Mouse (Mus musculus) spleen, adult 2 months (tissue): ENCODE data around the gene Rela. TPM values are rescaled to one million over a fixed set of nuclear protein-coding genes. Genes with fewer than 3 reads are reported as not detected.
A peak's percentile ranks its signal among the peaks of the same experiment; 100 is the strongest.

Experiments
- DNase-seq, 2 experiments: peaks; one replicate each; pipeline versions ENCODE4 v3.0.0 to v3.0.0-alpha.2; 2012 to 2021; ENCODE audit warnings: low spot score in 2 of 2, low read depth in 1 of 2
- H3K27ac ChIP-seq: fragments of 200-500 bp; 2 replicates; pipeline ENCODE4 v1.5.1; 2012; ENCODE audit warnings: low read length, inconsistent platforms; ENCODE audit not compliant: insufficient read depth
- H3K27me3 ChIP-seq: fragments of 200-500 bp; 2 replicates; pipeline ENCODE4 v1.6.1; 2012; ENCODE audit warnings: mild to moderate bottlenecking, moderate library complexity, low read length, inconsistent platforms; ENCODE audit not compliant: control insufficient read depth, insufficient read depth
- H3K36me3 ChIP-seq: fragments of 200-500 bp; 2 replicates; pipeline ENCODE4 v1.6.1; 2012; ENCODE audit warnings: mild to moderate bottlenecking, low read length, inconsistent platforms; ENCODE audit not compliant: control insufficient read depth, insufficient read depth
- H3K4me1 ChIP-seq: fragments of 200-500 bp; 2 replicates; pipeline ENCODE4 v1.6.1; 2011; ENCODE audit warnings: inconsistent platforms; ENCODE audit not compliant: control insufficient read depth, insufficient read depth, insufficient read length
- H3K4me3 ChIP-seq: fragments of 200-500 bp; 2 replicates; pipeline ENCODE4 v1.5.1; 2011; ENCODE audit warnings: mild to moderate bottlenecking, inconsistent platforms; ENCODE audit not compliant: insufficient read depth, insufficient read length; ENCODE audit errors: extremely low read depth
- CTCF ChIP-seq: fragments of 200-500 bp; IDR thresholded peaks from 2 replicates; pipeline ENCODE4 v1.5.1; 2011; ENCODE audit warnings: mild to moderate bottlenecking, inconsistent platforms; ENCODE audit not compliant: insufficient read depth, insufficient read length, insufficient replicate concordance; ENCODE audit errors: extremely low read depth
- POLR2A ChIP-seq: fragments of 200-500 bp; IDR thresholded peaks from 2 replicates; pipeline ENCODE4 v1.6.1; 2011; ENCODE audit warnings: low read depth, low read length, inconsistent platforms
- WGBS: fragments of 180-500 bp; shearing (Covaris S2); methylation state at CpG from one replicate; pipeline ENCODE4 v1.1.7; 2018; 5-methylcytosine and 5-hydroxymethylcytosine counted together
- polyA plus RNA-seq: library from polyadenylated mRNA; depleted of rRNA; stranded (reverse); fragments of >200 nt; gene quantifications from 2 replicates; pipeline ENCODE4 v1.2.3, GENCODE M21; 2012

Rela gene
- polyA plus RNA-seq, 1 experiment: 87.1 TPM

DNA sequence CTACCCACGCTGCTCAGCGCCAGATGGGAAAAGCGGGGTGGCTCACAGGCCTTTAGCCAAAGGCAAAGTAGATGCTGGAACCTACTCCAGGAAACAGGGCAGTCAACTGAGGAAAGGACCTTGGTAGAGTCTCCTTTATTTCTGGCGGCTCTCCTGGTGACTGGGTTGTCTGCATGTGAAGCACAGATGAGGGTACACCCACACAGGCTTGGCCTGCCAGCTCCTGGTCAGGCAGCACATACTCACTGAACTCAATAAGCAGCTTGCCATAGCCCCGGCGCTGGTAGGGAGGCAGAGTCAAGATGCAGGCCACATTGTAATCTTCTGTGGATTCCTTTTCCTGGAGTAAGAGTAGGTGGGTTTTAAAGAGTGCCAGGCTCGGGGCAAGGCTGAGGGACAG lies 32.2 kb upstream of the Rela start:
- no peak for DNase-seq
- TF ChIP-seq CTCF: no peak
- TF ChIP-seq POLR2A: no peak
- peaks cover 27% of the 10 kb centered on the region for H3K36me3 ChIP-seq
- no peaks in the 10 kb centered on the region for H3K27me3 ChIP-seq
- no peak overlapping the region for H3K27ac ChIP-seq
- 94% methylated on average over 7 of the region's 7 CpGs for WGBS
- H3K4me1 ChIP-seq: peaks cover 8% of the 10 kb centered on the region
- no peak overlapping the region for H3K4me3 ChIP-seq

DNA sequence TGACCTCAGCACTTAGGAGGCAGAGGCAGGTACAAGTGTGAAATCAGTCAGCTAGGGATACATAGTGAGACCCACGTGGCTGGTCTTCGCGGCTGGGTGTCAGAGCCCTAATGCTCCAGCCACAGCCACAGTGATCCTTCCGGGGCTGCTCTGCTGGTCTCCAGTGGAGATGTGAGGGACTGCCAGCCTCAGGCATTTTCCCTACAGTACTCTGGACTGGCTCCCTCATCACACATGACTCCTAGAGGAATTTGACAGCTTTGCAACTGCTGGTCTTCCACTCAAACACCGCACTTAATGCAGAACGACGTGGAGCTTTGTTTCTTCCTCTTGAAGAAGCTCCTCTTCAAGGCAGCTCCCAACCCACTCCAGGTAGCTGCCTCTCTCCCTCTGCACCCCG lies 31.1 kb upstream of the Rela start:
- Histone ChIP-seq H3K27ac (no peak overlapping the region), H3K4me3 (no peak overlapping the region), H3K27me3 (no peaks in the 10 kb centered on the region), H3K4me1 (peaks cover 10% of the 10 kb centered on the region), H3K36me3 (peaks cover 27% of the 10 kb centered on the region)
- TF ChIP-seq CTCF (no peak), POLR2A (no peak)
- 88% methylated on average over 8 of the region's 8 CpGs for WGBS
- no peak for DNase-seq

DNA sequence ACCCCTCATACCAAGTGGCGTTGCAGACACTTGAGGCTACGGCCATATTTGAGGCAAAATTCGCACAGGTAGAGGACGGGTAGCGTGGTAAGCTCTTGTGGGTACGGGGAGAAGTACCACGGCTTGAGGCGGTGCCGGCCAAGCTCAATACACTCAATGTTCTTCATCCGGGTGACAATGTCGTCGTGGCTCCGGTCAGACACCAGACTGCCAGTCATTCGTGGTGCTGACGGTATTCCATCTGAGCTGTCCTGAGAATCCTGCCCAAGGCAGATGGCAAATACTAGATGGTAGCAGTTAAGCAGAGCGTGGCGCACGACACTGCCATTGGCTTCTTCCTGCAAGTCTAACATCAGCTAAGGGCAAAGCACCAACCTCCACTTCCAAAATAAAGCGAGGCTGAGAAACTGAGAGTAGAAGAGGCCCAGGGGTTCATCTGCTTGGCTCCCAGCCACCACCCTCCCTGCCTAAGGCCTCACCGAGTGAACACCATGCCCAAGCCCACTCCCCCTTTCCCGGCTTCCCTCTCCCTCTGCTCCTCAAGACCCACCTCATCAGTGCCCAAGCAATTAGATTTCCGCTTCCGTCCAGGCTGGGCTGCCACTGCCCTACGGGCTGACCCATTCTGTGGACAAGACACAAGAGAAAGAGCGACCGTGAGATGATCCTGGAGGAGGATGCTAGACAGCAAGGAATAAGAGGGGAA lies 29.4 kb upstream of the Rela start:
- Histone ChIP-seq H3K4me1 (peaks cover 5% of the 10 kb centered on the region), H3K36me3 (peaks cover 27% of the 10 kb centered on the region), H3K27me3 (no peaks in the 10 kb centered on the region), H3K4me3 (no peak overlapping the region), H3K27ac (no peak overlapping the region)
- TF ChIP-seq POLR2A (no peak), CTCF (no peak)
- WGBS: 96% methylated on average over 26 of the region's 26 CpGs
- DNase-seq: no peak

DNA sequence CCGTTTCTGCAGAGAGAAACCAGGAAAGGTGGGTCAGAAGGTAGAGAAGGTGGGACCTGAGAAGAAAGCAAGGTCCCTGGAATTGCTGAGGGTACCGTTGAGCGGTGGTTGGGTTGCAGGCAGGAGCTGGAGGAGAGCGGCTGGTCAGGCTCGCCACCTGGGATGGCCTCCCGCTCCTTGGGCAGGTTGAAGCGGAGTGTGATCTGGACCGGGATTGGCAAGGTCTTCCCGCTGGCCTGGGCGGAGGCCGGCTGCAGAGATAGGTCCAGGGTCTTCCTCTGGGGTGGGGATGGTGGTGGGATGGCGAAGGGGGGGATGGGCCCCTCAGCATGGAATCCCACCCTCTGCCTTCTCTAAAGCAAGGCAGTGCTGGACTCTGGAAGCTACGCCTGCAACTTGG lies 28.6 kb upstream of the Rela start:
- Histone ChIP-seq H3K4me1 (peaks cover 4% of the 10 kb centered on the region), H3K27me3 (no peaks in the 10 kb centered on the region), H3K36me3 (peaks cover 23% of the 10 kb centered on the region), H3K4me3 (no peak overlapping the region), H3K27ac (no peak overlapping the region)
- WGBS: 96% methylated on average over 13 of the region's 13 CpGs
- TF ChIP-seq CTCF (no peak), POLR2A (no peak)
- no peak for DNase-seq

DNA sequence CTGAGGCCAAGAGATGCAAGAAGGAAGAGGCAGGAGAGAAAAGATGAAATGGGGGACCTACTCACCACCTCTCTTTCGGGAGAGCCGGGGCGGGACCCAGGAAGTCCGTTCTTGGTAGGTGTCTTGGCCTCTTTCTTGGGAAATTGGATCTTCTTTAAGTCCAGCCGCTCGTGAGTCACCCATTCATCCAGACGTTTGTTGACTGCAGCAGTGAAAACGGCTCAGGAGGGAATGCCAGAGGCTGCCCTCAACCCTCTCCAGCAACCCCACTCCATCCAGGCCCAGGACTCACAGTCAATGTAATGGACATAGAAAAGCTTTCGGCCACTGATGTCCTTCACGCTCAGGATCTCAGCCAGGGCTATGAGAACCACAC lies 28.1 kb upstream of the Rela start:
- peak overlapping the region; percentile 83 for H3K4me3 ChIP-seq
- H3K27me3 ChIP-seq: no peaks in the 10 kb centered on the region
- H3K4me1 ChIP-seq: peaks cover 4% of the 10 kb centered on the region
- TF ChIP-seq POLR2A (no peak), CTCF (no peak)
- WGBS: 59% methylated on average over 10 of the region's 10 CpGs
- peaks cover 21% of the 10 kb centered on the region for H3K36me3 ChIP-seq
- no peak for DNase-seq
- H3K27ac ChIP-seq: peak overlapping the region; percentile 15

DNA sequence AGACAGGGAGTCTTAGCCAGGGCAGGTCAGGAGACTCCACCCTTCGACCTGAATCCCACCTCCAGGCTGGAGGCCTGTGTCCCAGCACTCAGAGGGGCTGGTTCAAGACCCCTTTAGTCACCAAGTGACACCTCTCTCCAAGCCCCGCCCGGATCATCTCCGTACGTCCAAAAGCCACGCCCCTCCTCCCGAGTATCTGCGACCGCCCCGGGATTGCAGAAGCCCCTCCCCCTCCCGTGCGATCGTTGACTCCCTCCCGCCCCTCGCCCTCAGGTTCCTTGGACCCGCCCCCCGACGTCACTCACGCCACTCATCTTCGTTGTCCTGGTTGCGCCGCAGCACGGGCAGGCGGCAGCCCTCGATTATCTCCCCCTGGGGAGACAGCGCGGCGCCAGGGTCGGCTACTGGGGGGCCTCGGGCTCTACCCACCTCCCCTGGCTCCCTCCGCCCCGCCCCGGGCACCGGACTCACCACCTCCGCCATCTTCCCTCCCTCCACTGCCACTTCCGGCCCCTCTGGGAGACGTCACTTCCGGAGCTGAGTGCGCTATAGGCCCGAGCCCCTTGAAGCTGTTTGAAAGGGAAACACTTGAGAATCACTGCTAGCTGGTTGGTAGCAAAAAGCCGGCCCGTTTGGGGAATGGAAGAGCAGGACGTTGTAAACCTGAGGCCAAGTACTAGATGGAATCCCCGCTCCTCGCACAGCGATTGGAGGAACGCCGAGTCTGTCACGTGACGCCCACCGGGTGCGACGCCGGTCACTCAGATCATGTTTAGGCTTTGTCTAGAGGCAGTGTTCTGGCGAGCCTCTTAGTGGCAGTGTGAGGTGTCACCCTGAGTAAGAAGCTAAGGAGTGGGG lies 27.5 kb upstream of the Rela start, which contains the start of gene Kat5:
Gene Kat5 (minus strand): TSS at position 691 of the 858 bp plus-strand sequence.
- H3K4me1 ChIP-seq: peaks cover 4% of the 10 kb centered on the region
- no peaks in the 10 kb centered on the region for H3K27me3 ChIP-seq
- H3K27ac ChIP-seq: peak within 1 kb of the TSS; percentile 96
- TF ChIP-seq POLR2A: peak; percentile 25
- TF ChIP-seq CTCF: no peak
- peak within 1 kb of the TSS; percentile 83 for H3K4me3 ChIP-seq
- H3K36me3 ChIP-seq: peaks cover 16% of the 10 kb centered on the region
- under 1% methylated on average over 52 of the region's 55 CpGs for WGBS
- DNase-seq: peak; percentile 84 to 85
